10 mouse cellular contexts compared by ENCODE assay signal in genomic region chr13:21243196-21243595, GRCm38 (mm10). TPM values are rescaled to one million over a fixed set of nuclear protein-coding genes. Genes with fewer than 3 reads are reported as not detected.
DNase-seq lines count a peak whose midpoint lies in the region; ATAC-seq and TF ChIP-seq lines count a peak whose summit lies in the region.
"Had no signal": no experiment of that assay in that cellular context is flagged by ENCODE, and none has a peak within 500 bp of the region (broad histone marks: within the 10 kb centered on the region; RNA-seq: fewer than 3 reads in every experiment).

No protein-coding gene starts in this region.

- in situ Hi-C loops in ES-E14 (cut with MboI; ENCODE audit: low sequenced_read_pairs in 2 of 2, unreplicated experiment in 2 of 2): no loop called here

- WGBS in heart, embryonic 13.5 days: 20% methylated on average over 13 of the region's 13 CpGs
- WGBS in hindbrain, embryonic 12.5 days: 17% methylated on average over 13 of the region's 13 CpGs
- 15% methylated on average over 13 of the region's 13 CpGs for WGBS in midbrain, embryonic 10.5 days

- peaks cover 8% of the 10 kb centered on the region for H3K4me1 ChIP-seq in heart, embryonic 13.5 days
- H3K4me1 ChIP-seq in ES-E14 (ENCODE audit: control insufficient read depth in 2 of 2, insufficient read depth in 2 of 2, low read length in 2 of 2, poor library complexity in 1 of 2): peaks cover 0 to 2% of the 10 kb centered on the region in 2 experiments; a peak in 1 of 4 replicates
- no peaks in the 10 kb centered on the region for H3K4me1 ChIP-seq in hindbrain, embryonic 12.5 days
- H3K4me1 ChIP-seq in midbrain, embryonic 10.5 days: peaks cover 13% of the 10 kb centered on the region

- H3K9ac ChIP-seq in heart, embryonic 13.5 days: peak overlapping the region; percentile 56; the same call in 1 of the 2 replicates
- H3K9ac ChIP-seq in ES-E14 (ENCODE audit: insufficient read depth, low read depth, low read length, poor library complexity, severe bottlenecking): peak overlapping the region; percentile 22; the same call in 1 of the 2 replicates
- H3K9ac ChIP-seq in hindbrain, embryonic 12.5 days: no peak overlapping the region

- intact Hi-C loops in heart, postnatal 25 days (cut with DNase I): no loop called here

- no peak for ATAC-seq in heart, embryonic 13.5 days (ENCODE audit: extremely low read depth, insufficient number of reproducible peaks, low FRiP score, low TSS enrichment)
- ATAC-seq in hindbrain, embryonic 12.5 days (ENCODE audit: low FRiP score): no peak
- ATAC-seq in CD4-positive, CD25-positive, alpha-beta regulatory T cell, adult 4 months: no peak

- no peak overlapping the region for H3K27ac ChIP-seq in heart, embryonic 13.5 days (replicated peaks)
- no peak overlapping the region for H3K27ac ChIP-seq in ES-E14 (ENCODE audit: insufficient read depth, low read depth, low read length, poor library complexity, severe bottlenecking)
- no peak overlapping the region for H3K27ac ChIP-seq in hindbrain, embryonic 12.5 days
- H3K27ac ChIP-seq in midbrain, embryonic 10.5 days (replicated peaks): no peak overlapping the region

- H3K36me3 ChIP-seq in heart, embryonic 13.5 days: no peaks in the 10 kb centered on the region
- H3K36me3 ChIP-seq in ES-E14 (ENCODE audit: control insufficient read depth, insufficient read depth, low read length, poor library complexity, severe bottlenecking): no peaks in the 10 kb centered on the region
- no peaks in the 10 kb centered on the region for H3K36me3 ChIP-seq in hindbrain, embryonic 12.5 days
- no peaks in the 10 kb centered on the region for H3K36me3 ChIP-seq in midbrain, embryonic 10.5 days

- peak overlapping the region; percentile 71 for H3K4me2 ChIP-seq in heart, embryonic 13.5 days
- H3K4me2 ChIP-seq in hindbrain, embryonic 12.5 days (replicated peaks): peak overlapping the region; percentile 29

- no peak for DNase-seq in heart, postnatal 25 days (ENCODE audit: low spot score)
- no peak for DNase-seq in ES-E14 (ENCODE audit: low read depth, low spot score)
- DNase-seq in midbrain, embryonic 10.5 days (ENCODE audit: low spot score): no peak
- no peak for DNase-seq in right cerebral cortex, postnatal 10 days (ENCODE audit: low spot score in 2 of 2)
- DNase-seq in cerebellum, adult 8-10 months: no peak

- H3K27me3 ChIP-seq in heart, embryonic 13.5 days (replicated peaks): peaks cover 19% of the 10 kb centered on the region
- peaks cover 23% of the 10 kb centered on the region for H3K27me3 ChIP-seq in hindbrain, embryonic 12.5 days
- H3K27me3 ChIP-seq in midbrain, embryonic 10.5 days (ENCODE audit: low read depth, poor library complexity, severe bottlenecking): peaks cover 33% of the 10 kb centered on the region

- peak overlapping the region; percentile 51 for H3K4me3 ChIP-seq in heart, embryonic 13.5 days
- H3K4me3 ChIP-seq in ES-E14 (ENCODE audit: insufficient read depth in 1 of 2, low read depth in 1 of 2, low read length in 2 of 2, poor library complexity in 1 of 2, severe bottlenecking in 1 of 2): peak overlapping the region; percentile 36 to 60
- 0 out of 2 replicates have a peak overlapping the region, but pooled peaks have one; percentile 5 for H3K4me3 ChIP-seq in hindbrain, embryonic 12.5 days
- peak overlapping the region; percentile 49 for H3K4me3 ChIP-seq in midbrain, embryonic 10.5 days

- peaks cover 3% of the 10 kb centered on the region; the same call in 1 of the 2 replicates for H3K9me3 ChIP-seq in heart, embryonic 13.5 days
- no peaks in the 10 kb centered on the region for H3K9me3 ChIP-seq in ES-E14 (ENCODE audit: control insufficient read depth, insufficient read depth, low read depth, low read length)
- H3K9me3 ChIP-seq in hindbrain, embryonic 12.5 days (replicated peaks): no peaks in the 10 kb centered on the region
- H3K9me3 ChIP-seq in midbrain, embryonic 10.5 days (replicated peaks): 0 out of 2 replicates have a peak, but pooled peaks cover 7% of the 10 kb centered on the region

TF ChIP-seq in ES-E14, 5 proteins besides CTCF, POLR2A, EP300 and RAD21:
- no peak for TF ChIP-seq ZC3H11A (IDR thresholded peaks at IDR 0.05; ENCODE audit: borderline replicate concordance, low read depth, low read length)
- TF ChIP-seq CHD2 (IDR thresholded peaks at IDR 0.05; ENCODE audit: low read depth, low read length): no peak
- no peak for TF ChIP-seq ZNF384 (IDR thresholded peaks at IDR 0.05; ENCODE audit: low read depth, low read length)
- no peak for TF ChIP-seq HCFC1 (IDR thresholded peaks at IDR 0.05; ENCODE audit: borderline replicate concordance, insufficient read depth, low read length)
- TF ChIP-seq MAFK (IDR thresholded peaks at IDR 0.05; ENCODE audit: insufficient read depth, low read depth, low read length): no peak

RNA-seq across cellular contexts. Expression of gene Gpx5, which starts 49.3 kb away (rescaled TPM):
- polyA plus RNA-seq in heart, embryonic 13.5 days (2015; fragmentation: Nextera tagmentation; extraction: Ambion mirVana): not detected in 2 replicates
- total RNA-seq in heart, postnatal 25 days (2021): not detected
- total RNA-seq in ES-E14 (2012; rRNA removed): not detected in 2 replicates
- not detected in 2 replicates for polyA plus RNA-seq in hindbrain, embryonic 12.5 days (2016; fragmentation: Nextera tagmentation; extraction: Ambion mirVana)
- not detected in 2 replicates for polyA plus RNA-seq in midbrain, embryonic 10.5 days (2016; fragmentation: Nextera tagmentation; extraction: Ambion mirVana)
- polyA plus RNA-seq in CD4-positive, CD25-positive, alpha-beta regulatory T cell, adult 4 months (2017; shearing (Covaris generic)): not detected
- total RNA-seq: hematopoietic stem cell, adult 5-6 weeks; liver, adult 2 months had no signal
- polyA plus RNA-seq: liver, adult 2 months had no signal
